Mouse (Mus musculus) bone marrow macrophage, adult 2 months (primary cell): Measurements from ENCODE around the gene Rin2.

Experiments
- CTCF ChIP-seq: IDR thresholded peaks from 2 replicates; pipeline ENCODE4 v1.5.1; 2012; ENCODE audit warnings: low read depth, mild to moderate bottlenecking, low read length, moderate library complexity
- POLR2A ChIP-seq: IDR thresholded peaks from 2 replicates; pipeline ENCODE4 v1.6.1; 2012; ENCODE audit warnings: mild to moderate bottlenecking, low read depth, low read length, borderline replicate concordance

- TF ChIP-seq CTCF (no peak), POLR2A (no peak)
Observed at GRCm38 (mm10) chr2:145701605-145702335, 26.8 kb downstream of the Rin2 start.
